Mouse (Mus musculus): Measurements from ENCODE around the gene Olfr1018. TPM values are rescaled to one million over a fixed set of nuclear protein-coding genes. Genes with fewer than 3 reads are reported as not detected.

Olfr1018 gene
- not detected for total RNA-seq (2021)

GRCm38 (mm10) chr2:85818179-85818578 is at the start of gene Olfr1018:
Gene Olfr1018, plus strand, starts transcription at chr2:85818479.
- no peak for DNase-seq (ENCODE audit: low spot score in 2 of 2)
- intact Hi-C loops (cut with DNase I): no loop called here

GRCm38 (mm10) chr2:85772413-85772812 is 45.9 kb upstream of the Olfr1018 start, which contains the start of gene Olfr1014:
Gene Olfr1014, plus strand, starts transcription at chr2:85772713.
- intact Hi-C loops (cut with DNase I): no loop called here
- no peak for DNase-seq (ENCODE audit: low spot score in 2 of 2)

- DNase-seq (ENCODE audit: low spot score in 2 of 2): no peak
- intact Hi-C loops (cut with DNase I): no loop called here
Observed at GRCm38 (mm10) chr2:85781717-85782116, 36.6 kb upstream of the Olfr1018 start, which contains the start of gene Olfr1015. Gene Olfr1015, plus strand, starts transcription at chr2:85782017.

GRCm38 (mm10) chr2:85792331-85792730 is 25.9 kb upstream of the Olfr1018 start:
- DNase-seq (ENCODE audit: low spot score in 2 of 2): no peak
- intact Hi-C loops (cut with DNase I): no loop called here

- intact Hi-C loops (cut with DNase I): no loop called here
- DNase-seq (ENCODE audit: low spot score in 2 of 2): no peak
Observed at GRCm38 (mm10) chr2:85802444-85802843, 15.8 kb upstream of the Olfr1018 start, which contains the start of gene Olfr1016. Gene Olfr1016, minus strand, starts transcription at chr2:85802544.

GRCm38 (mm10) chr2:85804501-85804900 is 13.8 kb upstream of the Olfr1018 start:
- intact Hi-C loops (cut with DNase I): no loop called here
- DNase-seq (ENCODE audit: low spot score in 2 of 2): no peak

GRCm38 (mm10) chr2:85845383-85845782 is 27.1 kb downstream of the Olfr1018 start, which contains the start of gene Olfr1019:
Gene Olfr1019, minus strand, starts transcription at chr2:85845483.
- intact Hi-C loops (cut with DNase I): no loop called here
- no peak for DNase-seq (ENCODE audit: low spot score in 2 of 2)

GRCm38 (mm10) chr2:85846730-85847129 is 28.5 kb downstream of the Olfr1018 start, which contains the start of gene Olfr1020:
Gene Olfr1020, plus strand, starts transcription at chr2:85847030.
- intact Hi-C loops (cut with DNase I): no loop called here
- no peak for DNase-seq (ENCODE audit: low spot score in 2 of 2)

DNA sequence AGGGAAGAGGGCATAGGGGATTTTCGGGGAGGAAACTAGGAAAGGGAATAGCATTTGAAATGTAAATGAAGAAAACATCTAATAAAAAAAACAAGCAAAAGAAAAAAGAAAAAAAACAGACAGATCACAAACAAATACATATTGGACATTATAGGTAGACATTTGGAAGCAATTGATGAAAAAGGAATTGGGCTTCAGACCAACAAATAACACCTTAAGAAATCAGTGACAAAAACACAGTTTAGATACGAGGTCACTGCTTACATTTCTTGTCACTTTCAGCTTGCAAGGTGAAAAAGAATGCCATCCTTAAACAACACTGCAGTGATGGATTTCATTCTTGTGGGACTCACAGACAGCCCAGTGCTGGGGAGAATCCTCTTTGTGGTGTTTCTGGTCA is 50.0 kb downstream of the Olfr1018 start, which contains the start of gene Olfr1022:
Olfr1022 (plus strand) TSS at position 301 of the 400 bp plus-strand sequence.
- intact Hi-C loops (cut with DNase I): no loop called here
- DNase-seq (ENCODE audit: low spot score in 2 of 2): no peak

Other genes with a start within 250 kb of the Olfr1018 start
- gene Olfr996, start 239.3 kb upstream of the Olfr1018 start, total RNA-seq (2021): not detected
- not detected for gene Olfr998, start 229.5 kb upstream of the Olfr1018 start, total RNA-seq (2021)
- gene Olfr1000, start 206.6 kb upstream of the Olfr1018 start, total RNA-seq (2021): not detected
- not detected for gene Olfr1002, start 167.8 kb upstream of the Olfr1018 start, total RNA-seq (2021)
- not detected for gene Olfr154, start 154.0 kb upstream of the Olfr1018 start, total RNA-seq (2021)
- gene Olfr1006, start 139.7 kb upstream of the Olfr1018 start, total RNA-seq (2021): not detected
- not detected for gene Olfr1008, start 129.0 kb upstream of the Olfr1018 start, total RNA-seq (2021)
- not detected for gene Olfr1009, start 103.1 kb upstream of the Olfr1018 start, total RNA-seq (2021)
- not detected for gene Olfr1012, start 55.7 kb upstream of the Olfr1018 start, total RNA-seq (2021)
- not detected for gene Olfr1013, start 51.4 kb upstream of the Olfr1018 start, total RNA-seq (2021)
- not detected for gene Olfr1014, start 45.8 kb upstream of the Olfr1018 start, total RNA-seq (2021)
- gene Olfr1015, start 36.5 kb upstream of the Olfr1018 start, total RNA-seq (2021): not detected
- not detected for gene Olfr1016, start 15.9 kb upstream of the Olfr1018 start, total RNA-seq (2021)
- gene Olfr1019, start 27.0 kb downstream of the Olfr1018 start, total RNA-seq (2021): not detected
- not detected for gene Olfr1020, start 28.6 kb downstream of the Olfr1018 start, total RNA-seq (2021)
- gene Olfr1022, start 50.1 kb downstream of the Olfr1018 start, total RNA-seq (2021): not detected
- gene Olfr1023, start 67.2 kb downstream of the Olfr1018 start, total RNA-seq (2021): not detected
- gene Olfr1024, start 86.6 kb downstream of the Olfr1018 start, total RNA-seq (2021): not detected
- not detected for gene Olfr1025-ps1, start 96.7 kb downstream of the Olfr1018 start, total RNA-seq (2021)
- gene Olfr1026, start 103.1 kb downstream of the Olfr1018 start, total RNA-seq (2021): not detected
- not detected for gene Olfr1028, start 132.0 kb downstream of the Olfr1018 start, total RNA-seq (2021)
- not detected for gene Olfr1029, start 155.4 kb downstream of the Olfr1018 start, total RNA-seq (2021)
- not detected for gene Olfr1030, start 160.8 kb downstream of the Olfr1018 start, total RNA-seq (2021)
- not detected for gene Olfr1031, start 171.8 kb downstream of the Olfr1018 start, total RNA-seq (2021)
- gene Olfr1032, start 187.1 kb downstream of the Olfr1018 start, total RNA-seq (2021): not detected
- not detected for gene Olfr1033, start 202.2 kb downstream of the Olfr1018 start, total RNA-seq (2021)
- gene Olfr1034, start 227.4 kb downstream of the Olfr1018 start, total RNA-seq (2021): not detected